Comparison of ENCODE assay signal across 27 mouse cellular contexts in the genomic region with DNA sequence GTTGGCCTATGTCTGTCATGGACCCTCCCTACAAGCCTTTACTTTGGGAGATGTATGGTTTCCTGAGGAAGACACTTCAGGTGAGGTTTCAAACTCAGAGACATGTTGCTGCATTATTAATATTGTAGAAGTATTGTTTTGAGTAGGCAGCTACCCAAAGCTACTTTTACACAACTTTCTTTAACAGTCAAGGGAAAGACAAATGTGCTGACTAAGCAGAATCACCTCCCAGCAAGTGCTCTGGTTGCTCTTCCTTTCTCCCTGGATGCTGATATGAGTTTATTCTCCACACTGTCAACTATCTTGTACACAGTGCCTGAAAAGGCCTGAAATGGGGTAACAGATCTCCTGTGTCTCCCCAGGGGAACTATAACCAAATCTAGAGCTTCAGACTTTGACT. TPM values are rescaled to one million over a fixed set of nuclear protein-coding genes. Genes with fewer than 3 reads are reported as not detected.
DNase-seq lines count a peak whose midpoint lies in the region; ATAC-seq and TF ChIP-seq lines count a peak whose summit lies in the region.
"Had no signal": no experiment of that assay in that cellular context is flagged by ENCODE, and none has a peak within 500 bp of the region (broad histone marks: within the 10 kb centered on the region; RNA-seq: fewer than 3 reads in every experiment).

No protein-coding gene starts in this region.

- H3K27me3 ChIP-seq in CH12.LX (replicated peaks), result no peaks in the 10 kb centered on the region
- no peaks in the 10 kb centered on the region for H3K27me3 ChIP-seq in MEL (ENCODE audit: control insufficient read depth in 1 of 2, insufficient read depth in 2 of 2, low read length in 2 of 2)
- no peaks in the 10 kb centered on the region for H3K27me3 ChIP-seq in forebrain, embryonic 14.5 days (replicated peaks; ENCODE audit: control insufficient read depth, insufficient read depth, low read length)

- TF ChIP-seq CTCF in CH12.LX (conservative IDR thresholded peaks at IDR 0.05 in 1 of 2, IDR thresholded peaks at IDR 0.05 in 1 of 2; ENCODE audit: low read depth in 2 of 2, low read length in 2 of 2), result no peak
- TF ChIP-seq CTCF in MEL (IDR thresholded peaks at IDR 0.05 in 2 of 3, conservative IDR thresholded peaks at IDR 0.05 in 1 of 3; ENCODE audit: control insufficient read depth in 1 of 3, insufficient read depth in 1 of 3, low read depth in 2 of 3, low read length in 3 of 3, poor library complexity in 1 of 3, severe bottlenecking in 1 of 3), result no peak

- H3K4me3 ChIP-seq in CH12.LX (replicated peaks in 1 of 3; ENCODE audit: low read depth in 2 of 3, low read length in 2 of 3, poor library complexity in 1 of 3) (no peak overlapping the region), ES-E14 (ENCODE audit: insufficient read depth in 1 of 2, low read depth in 1 of 2, low read length in 2 of 2, poor library complexity in 1 of 2, severe bottlenecking in 1 of 2) (no peak overlapping the region), MEL (ENCODE audit: control insufficient read depth in 1 of 2, insufficient read depth in 1 of 2, low read depth in 2 of 2, low read length in 2 of 2) (no peak overlapping the region)
- no peak overlapping the region for H3K4me3 ChIP-seq in forebrain, embryonic 14.5 days (ENCODE audit: low read depth, low read length)

- H3K9me3 ChIP-seq in CH12.LX (replicated peaks; ENCODE audit: low read length), result no peaks in the 10 kb centered on the region
- no peaks in the 10 kb centered on the region for H3K9me3 ChIP-seq in ES-E14 (ENCODE audit: control insufficient read depth, insufficient read depth, low read depth, low read length)
- H3K9me3 ChIP-seq in MEL (replicated peaks; ENCODE audit: insufficient read depth, low read length), result no peaks in the 10 kb centered on the region
- peaks cover 4% of the 10 kb centered on the region; the same call in 1 of the 2 replicates for H3K9me3 ChIP-seq in forebrain, embryonic 14.5 days (replicated peaks; ENCODE audit: control insufficient read depth, low read length)
- H3K9me3 ChIP-seq: G1E had no signal

- TF ChIP-seq RAD21 in CH12.LX (IDR thresholded peaks at IDR 0.05; ENCODE audit: low read depth, low read length) (no peak), MEL (IDR thresholded peaks at IDR 0.05; ENCODE audit: low read depth, low read length) (no peak)

- no peak overlapping the region for H3K4me2 ChIP-seq in CH12.LX (ENCODE audit: insufficient read depth, low read depth, poor library complexity, severe bottlenecking)
- H3K4me2 ChIP-seq in forebrain, embryonic 14.5 days (ENCODE audit: low read length), result no peak overlapping the region

- H3K27ac ChIP-seq in CH12.LX (ENCODE audit: insufficient read depth, low read depth), result no peak overlapping the region
- H3K27ac ChIP-seq in ES-E14 (ENCODE audit: insufficient read depth, low read depth, low read length, poor library complexity, severe bottlenecking), result no peak overlapping the region
- H3K27ac ChIP-seq in MEL (ENCODE audit: control insufficient read depth, low read depth, low read length), result no peak overlapping the region
- no peak overlapping the region for H3K27ac ChIP-seq in forebrain, embryonic 14.5 days (ENCODE audit: low read depth, low read length)

- in situ Hi-C loops in CH12.LX (cut with MboI; ENCODE audit: low pct_ligation_motif_present, low pct_unique_long_range_greater_than_20kb, low sequenced_read_pairs), result no loop called here
- in situ Hi-C loops in ES-E14 (cut with MboI; ENCODE audit: low sequenced_read_pairs in 2 of 2, unreplicated experiment in 2 of 2), result no loop called here

- H3K36me3 ChIP-seq in CH12.LX (replicated peaks in 1 of 2; ENCODE audit: control insufficient read depth in 1 of 2, insufficient read depth in 1 of 2, low read length in 1 of 2) (no peaks in the 10 kb centered on the region), ES-E14 (ENCODE audit: control insufficient read depth, insufficient read depth, low read length, poor library complexity, severe bottlenecking) (no peaks in the 10 kb centered on the region), MEL (ENCODE audit: control insufficient read depth in 1 of 2, insufficient read depth in 2 of 2, low read length in 2 of 2) (no peaks in the 10 kb centered on the region)
- no peaks in the 10 kb centered on the region for H3K36me3 ChIP-seq in forebrain, embryonic 14.5 days (ENCODE audit: control insufficient read depth, insufficient read depth, low read length)
- H3K36me3 ChIP-seq: G1E had no signal

- H3K4me1 ChIP-seq in CH12.LX (ENCODE audit: control insufficient read depth in 1 of 2, insufficient read depth in 2 of 2) (no peaks in the 10 kb centered on the region), ES-E14 (ENCODE audit: control insufficient read depth in 2 of 2, insufficient read depth in 2 of 2, low read length in 2 of 2, poor library complexity in 1 of 2) (no peaks in the 10 kb centered on the region), MEL (ENCODE audit: control insufficient read depth in 1 of 2, insufficient read depth in 2 of 2, low read length in 2 of 2) (no peaks in the 10 kb centered on the region)
- H3K4me1 ChIP-seq in forebrain, embryonic 14.5 days (ENCODE audit: control insufficient read depth, insufficient read depth, low read length), result no peaks in the 10 kb centered on the region

- no peaks in the 10 kb centered on the region for H3K79me2 ChIP-seq in CH12.LX (replicated peaks; ENCODE audit: control insufficient read depth, extremely low read depth, insufficient read depth, poor library complexity, severe bottlenecking)
- H3K79me2 ChIP-seq in MEL (ENCODE audit: control insufficient read depth, insufficient read depth, low read length, poor library complexity), result no peaks in the 10 kb centered on the region

- dilution Hi-C loops in CH12.LX (cut with MboI; ENCODE audit: extremely low pct_ligation_motif_present, extremely low pct_unique_long_range_greater_than_20kb, low sequenced_read_pairs), result no loop called here

- TF ChIP-seq POLR2A in CH12.LX (IDR thresholded peaks at IDR 0.05; ENCODE audit: low read depth, low read length), result no peak
- no peak for TF ChIP-seq POLR2A in MEL (IDR thresholded peaks at IDR 0.05; ENCODE audit: control insufficient read depth in 1 of 2, insufficient read depth in 1 of 2, low read depth in 1 of 2, low read length in 2 of 2, poor library complexity in 1 of 2)

- TF ChIP-seq EP300 in CH12.LX (IDR thresholded peaks at IDR 0.05; ENCODE audit: low read length), result no peak
- TF ChIP-seq EP300 in MEL (IDR thresholded peaks at IDR 0.05; ENCODE audit: low read depth in 1 of 2, low read length in 2 of 2), result no peak

- H3K9ac ChIP-seq in CH12.LX (ENCODE audit: insufficient read depth, low read depth) (no peak overlapping the region), ES-E14 (ENCODE audit: insufficient read depth, low read depth, low read length, poor library complexity, severe bottlenecking) (no peak overlapping the region), MEL (ENCODE audit: control insufficient read depth, low read depth, low read length, poor library complexity, severe bottlenecking) (no peak overlapping the region)
- no peak overlapping the region for H3K9ac ChIP-seq in forebrain, embryonic 14.5 days (ENCODE audit: low read length)

- DNase-seq in CH12.LX (ENCODE audit: extremely low read depth), result no peak
- no peak for DNase-seq in ES-E14 (ENCODE audit: low read depth, low spot score)
- no peak for DNase-seq in MEL (ENCODE audit: low read depth, low spot score)
- no peak for DNase-seq in adrenal gland, postnatal 10 days
- no peak for DNase-seq in forebrain, embryonic 14.5 days (ENCODE audit: low spot score)
- DNase-seq: adrenal gland, adult 2 months; adrenal gland, adult 8-10 months; adrenal gland, postnatal 14 days; adrenal gland, postnatal 25 days; adrenal gland, postnatal 36 days; B cell, adult 2 months; cerebellum, adult 11 months; cerebellum, adult 11-12 months; cerebellum, adult 18-20 months; cerebellum, adult 2 months; cerebellum, adult 8-10 months; cerebellum, adult 9-10 months; cerebellum, adult 9-11 months had no signal

- ATAC-seq in monocyte, adult 5-6 weeks (replicated peaks; ENCODE audit: insufficient number of reproducible peaks, low FRiP score, low TSS enrichment, poor library complexity, severe bottlenecking), result no peak
- no peak for ATAC-seq in forebrain, embryonic 14.5 days
- ATAC-seq: activated CD4-positive, CD25-positive, alpha-beta regulatory T cell, adult 4 months; CD4-positive, CD25-positive, alpha-beta regulatory T cell, adult 4 months had no signal

RNA-seq across cellular contexts. Expression of gene 2210017I01Rik, which starts 7.3 kb away (rescaled TPM):
- total RNA-seq in CH12.LX (2012; rRNA removed) (not detected in 2 replicates), CH12.LX (2014; rRNA removed) (not detected in 2 replicates), ES-E14 (2012; rRNA removed) (not detected in 2 replicates), MEL (2012; rRNA removed) (not detected in 2 replicates)
- polyA plus RNA-seq in CH12.LX (2012; ENCODE audit: insufficient read length, low read depth) (not detected in 2 replicates), MEL (2012; ENCODE audit: insufficient read depth in 1 of 2, insufficient read length in 2 of 2, low read depth in 1 of 2, low replicate concordance in 2 of 2, missing spikeins in 1 of 2) (not detected)
- total RNA-seq in adrenal gland, postnatal 10 days (2021), result not detected
- not detected in 3 replicates for total RNA-seq in monocyte, adult 5-6 weeks (2017)
- polyA plus RNA-seq in forebrain, embryonic 14.5 days (2014; fragmentation: Nextera tagmentation; extraction: Ambion mirVana), result not detected in 2 replicates
- total RNA-seq: adrenal gland, adult 18-20 months; adrenal gland, adult 2 months; adrenal gland, adult 8-10 months; adrenal gland, postnatal 14 days; adrenal gland, postnatal 25 days; adrenal gland, postnatal 36 days; adrenal gland, postnatal 4 days; G1E had no signal
- polyA plus RNA-seq: activated CD4-positive, CD25-positive, alpha-beta regulatory T cell, adult 4 months; adrenal gland, adult 2 months; brain, embryonic 14.5 days; C2C12; CD4-positive, CD25-positive, alpha-beta regulatory T cell, adult 4 months; cerebellum, adult 2 months; G1E; Patski had no signal

RNA-seq across cellular contexts. Expression of gene Smcp, which starts 11.2 kb away (rescaled TPM):
- total RNA-seq in CH12.LX (2012; rRNA removed) (not detected in 2 replicates), CH12.LX (2014; rRNA removed) (not detected in 2 replicates), ES-E14 (2012; rRNA removed) (not detected in 2 replicates), MEL (2012; rRNA removed) (not detected in 2 replicates)
- polyA plus RNA-seq in CH12.LX (2012; ENCODE audit: insufficient read length, low read depth) (not detected in 2 replicates), MEL (2012; ENCODE audit: insufficient read depth in 1 of 2, insufficient read length in 2 of 2, low read depth in 1 of 2, low replicate concordance in 2 of 2, missing spikeins in 1 of 2) (not detected)
- not detected for total RNA-seq in adrenal gland, postnatal 10 days (2021)
- not detected in 3 replicates for total RNA-seq in monocyte, adult 5-6 weeks (2017)
- polyA plus RNA-seq in forebrain, embryonic 14.5 days (2014; fragmentation: Nextera tagmentation; extraction: Ambion mirVana), result not detected in 2 replicates
- total RNA-seq: adrenal gland, adult 18-20 months; adrenal gland, adult 2 months; adrenal gland, adult 8-10 months; adrenal gland, postnatal 14 days; adrenal gland, postnatal 25 days; adrenal gland, postnatal 36 days; adrenal gland, postnatal 4 days; G1E had no signal
- polyA plus RNA-seq: activated CD4-positive, CD25-positive, alpha-beta regulatory T cell, adult 4 months; adrenal gland, adult 2 months; brain, embryonic 14.5 days; C2C12; CD4-positive, CD25-positive, alpha-beta regulatory T cell, adult 4 months; cerebellum, adult 2 months; G1E; Patski had no signal

RNA-seq across cellular contexts. Expression of gene Lce6a, which starts 21.5 kb away (rescaled TPM):
- not detected in 2 replicates for total RNA-seq in CH12.LX (2012; rRNA removed)
- not detected in 2 replicates for total RNA-seq in CH12.LX (2014; rRNA removed)
- not detected in 2 replicates for polyA plus RNA-seq in CH12.LX (2012; ENCODE audit: insufficient read length, low read depth)
- not detected in 2 replicates for total RNA-seq in ES-E14 (2012; rRNA removed)
- total RNA-seq in MEL (2012; rRNA removed), result not detected in 2 replicates
- not detected for polyA plus RNA-seq in MEL (2012; ENCODE audit: insufficient read depth in 1 of 2, insufficient read length in 2 of 2, low read depth in 1 of 2, low replicate concordance in 2 of 2, missing spikeins in 1 of 2)
- not detected for total RNA-seq in adrenal gland, postnatal 10 days (2021)
- total RNA-seq in monocyte, adult 5-6 weeks (2017), result not detected in 3 replicates
- not detected in 2 replicates for polyA plus RNA-seq in forebrain, embryonic 14.5 days (2014; fragmentation: Nextera tagmentation; extraction: Ambion mirVana)
- total RNA-seq: adrenal gland, adult 18-20 months; adrenal gland, adult 2 months; adrenal gland, adult 8-10 months; adrenal gland, postnatal 14 days; adrenal gland, postnatal 25 days; adrenal gland, postnatal 36 days; adrenal gland, postnatal 4 days; G1E had no signal
- polyA plus RNA-seq: activated CD4-positive, CD25-positive, alpha-beta regulatory T cell, adult 4 months; adrenal gland, adult 2 months; brain, embryonic 14.5 days; C2C12; CD4-positive, CD25-positive, alpha-beta regulatory T cell, adult 4 months; cerebellum, adult 2 months; G1E; Patski had no signal

RNA-seq across cellular contexts. Expression of gene Ivl, which starts 26.4 kb away (rescaled TPM):
- total RNA-seq in CH12.LX (2012; rRNA removed) (0.04 TPM in 1 of 2 replicates, not detected in the other), CH12.LX (2014; rRNA removed) (0.30 and 0.31 TPM in 2 replicates), ES-E14 (2012; rRNA removed) (0.21 and 0.45 TPM in 2 replicates), MEL (2012; rRNA removed) (not detected in 2 replicates)
- polyA plus RNA-seq in CH12.LX (2012; ENCODE audit: insufficient read length, low read depth) (0.38 and 0.44 TPM in 2 replicates), MEL (2012; ENCODE audit: insufficient read depth in 1 of 2, insufficient read length in 2 of 2, low read depth in 1 of 2, low replicate concordance in 2 of 2, missing spikeins in 1 of 2) (not detected)
- total RNA-seq in adrenal gland, postnatal 10 days (2021), result not detected
- not detected in 3 replicates for total RNA-seq in monocyte, adult 5-6 weeks (2017)
- not detected in 2 replicates for polyA plus RNA-seq in forebrain, embryonic 14.5 days (2014; fragmentation: Nextera tagmentation; extraction: Ambion mirVana)
- total RNA-seq: adrenal gland, adult 18-20 months; adrenal gland, adult 2 months; adrenal gland, adult 8-10 months; adrenal gland, postnatal 14 days; adrenal gland, postnatal 25 days; adrenal gland, postnatal 36 days; adrenal gland, postnatal 4 days had no signal
- polyA plus RNA-seq: activated CD4-positive, CD25-positive, alpha-beta regulatory T cell, adult 4 months; adrenal gland, adult 2 months; brain, embryonic 14.5 days; CD4-positive, CD25-positive, alpha-beta regulatory T cell, adult 4 months; cerebellum, adult 2 months; G1E; Patski had no signal

RNA-seq across cellular contexts. Expression of gene Lce1a1, which starts 48.1 kb away (rescaled TPM):
- not detected in 2 replicates for total RNA-seq in CH12.LX (2012; rRNA removed)
- total RNA-seq in CH12.LX (2014; rRNA removed), result not detected in 2 replicates
- not detected in 2 replicates for polyA plus RNA-seq in CH12.LX (2012; ENCODE audit: insufficient read length, low read depth)
- not detected in 2 replicates for total RNA-seq in ES-E14 (2012; rRNA removed)
- not detected in 2 replicates for total RNA-seq in MEL (2012; rRNA removed)
- not detected for polyA plus RNA-seq in MEL (2012; ENCODE audit: insufficient read depth in 1 of 2, insufficient read length in 2 of 2, low read depth in 1 of 2, low replicate concordance in 2 of 2, missing spikeins in 1 of 2)
- not detected for total RNA-seq in adrenal gland, postnatal 10 days (2021)
- total RNA-seq in monocyte, adult 5-6 weeks (2017), result not detected in 3 replicates
- polyA plus RNA-seq in forebrain, embryonic 14.5 days (2014; fragmentation: Nextera tagmentation; extraction: Ambion mirVana), result not detected in 2 replicates
- total RNA-seq: adrenal gland, adult 18-20 months; adrenal gland, adult 2 months; adrenal gland, adult 8-10 months; adrenal gland, postnatal 14 days; adrenal gland, postnatal 25 days; adrenal gland, postnatal 36 days; adrenal gland, postnatal 4 days; G1E had no signal
- polyA plus RNA-seq: activated CD4-positive, CD25-positive, alpha-beta regulatory T cell, adult 4 months; adrenal gland, adult 2 months; brain, embryonic 14.5 days; C2C12; CD4-positive, CD25-positive, alpha-beta regulatory T cell, adult 4 months; cerebellum, adult 2 months; G1E; Patski had no signal

Comparison
In these comparisons a context has a peak if more than half of its experiments do, and no peak if none do; other contexts are left out.
1. Of the 35 proteins assayed by ChIP-seq in both MEL and CH12.LX: peak only in MEL: none; only in CH12.LX: none; in both: MAFK; in neither: 34.